Mouse (Mus musculus) neural tube, embryonic 13.5 days (tissue): ENCODE results near the gene Cers6. TPM values are rescaled to one million over a fixed set of nuclear protein-coding genes. Genes with fewer than 3 reads are reported as not detected.

Experiments
- ATAC-seq: fragments of 200-750 bp; cut with Nextera tagmentation; 2 replicates; pipeline ENCODE4 v1.8.0; 2017; ENCODE audit warnings: low read depth, mild to moderate bottlenecking, moderate TSS enrichment, moderate library complexity
- H3K27ac ChIP-seq: fragments of 300-500 bp; sonication (generic); replicated peaks from 2 replicates; pipeline ENCODE4 v1.5.1; 2015; ENCODE audit warnings: moderate library complexity, mild to moderate bottlenecking, inconsistent platforms
- H3K27me3 ChIP-seq: fragments of 300-500 bp; sonication (generic); 2 replicates; pipeline ENCODE4 v1.6.1; 2015; ENCODE audit warnings: mild to moderate bottlenecking, inconsistent platforms
- H3K36me3 ChIP-seq: fragments of 300-500 bp; sonication (generic); 2 replicates; pipeline ENCODE4 v1.6.1; 2015; ENCODE audit warnings: mild to moderate bottlenecking, inconsistent platforms
- H3K4me1 ChIP-seq: fragments of 300-500 bp; sonication (generic); replicated peaks from 2 replicates; pipeline ENCODE4 v1.6.1; 2015; ENCODE audit warnings: inconsistent platforms
- H3K4me2 ChIP-seq: fragments of 300-500 bp; sonication (generic); 2 replicates; pipeline ENCODE4 v1.6.1; 2015; ENCODE audit warnings: inconsistent platforms, mild to moderate bottlenecking, moderate library complexity
- H3K4me3 ChIP-seq: fragments of 300-500 bp; sonication (generic); 2 replicates; pipeline ENCODE4 v1.5.1; 2015; ENCODE audit warnings: mild to moderate bottlenecking, inconsistent platforms
- H3K9ac ChIP-seq: fragments of 300-500 bp; sonication (generic); 2 replicates; pipeline ENCODE4 v1.6.1; 2015; ENCODE audit warnings: moderate library complexity, mild to moderate bottlenecking, inconsistent platforms
- H3K9me3 ChIP-seq: fragments of 300-500 bp; sonication (generic); 2 replicates; pipeline ENCODE4 v1.6.1; 2016; ENCODE audit warnings: inconsistent platforms
- WGBS: fragments of 180-500 bp; shearing (Covaris S2); methylation state at CpG from one replicate; pipeline ENCODE4 v1.1.7; 2015; 5-methylcytosine and 5-hydroxymethylcytosine counted together
- polyA plus RNA-seq: library from polyadenylated mRNA; unstranded; fragments of >200 nt; fragmentation: Nextera tagmentation; extraction: Ambion mirVana; gene quantifications from 2 replicates; pipeline ENCODE4 v1.2.1, GENCODE M21; 2015

Cers6 gene
- polyA plus RNA-seq, 1 experiment from 2014 or later: 60.3 TPM

DNA sequence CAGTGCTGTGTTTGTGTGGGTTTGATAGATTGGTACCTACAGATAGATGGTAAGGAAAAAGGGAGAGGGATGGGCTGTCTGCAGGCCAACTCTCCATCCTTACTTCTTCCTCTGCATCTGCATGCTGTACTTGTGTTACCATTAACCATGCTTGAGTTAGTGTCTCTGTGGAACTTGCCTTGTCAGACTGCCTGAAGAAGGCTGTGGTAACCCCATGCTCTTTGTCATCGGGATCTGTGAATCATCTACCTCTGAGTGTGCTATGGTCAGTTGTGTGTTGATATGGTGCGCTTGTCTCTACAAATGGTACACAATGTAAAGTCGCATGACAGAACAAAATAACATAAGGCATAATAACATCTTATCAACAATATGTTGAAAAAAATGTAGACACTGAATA, 94.9 kb downstream of the Cers6 start:
- no peak overlapping the region for H3K4me3 ChIP-seq
- H3K36me3 ChIP-seq: peaks cover 10% of the 10 kb centered on the region; the same call in 1 of the 2 replicates
- WGBS: 96% methylated on average over 3 of the region's 3 CpGs
- H3K4me2 ChIP-seq: no peak overlapping the region
- H3K27me3 ChIP-seq: no peaks in the 10 kb centered on the region
- ATAC-seq: no peak
- peaks cover 7% of the 10 kb centered on the region; the same call in 1 of the 2 replicates for H3K9me3 ChIP-seq
- no peak overlapping the region for H3K27ac ChIP-seq
- H3K9ac ChIP-seq: no peak overlapping the region
- peaks cover 13% of the 10 kb centered on the region; the same call in 1 of the 2 replicates for H3K4me1 ChIP-seq

DNA sequence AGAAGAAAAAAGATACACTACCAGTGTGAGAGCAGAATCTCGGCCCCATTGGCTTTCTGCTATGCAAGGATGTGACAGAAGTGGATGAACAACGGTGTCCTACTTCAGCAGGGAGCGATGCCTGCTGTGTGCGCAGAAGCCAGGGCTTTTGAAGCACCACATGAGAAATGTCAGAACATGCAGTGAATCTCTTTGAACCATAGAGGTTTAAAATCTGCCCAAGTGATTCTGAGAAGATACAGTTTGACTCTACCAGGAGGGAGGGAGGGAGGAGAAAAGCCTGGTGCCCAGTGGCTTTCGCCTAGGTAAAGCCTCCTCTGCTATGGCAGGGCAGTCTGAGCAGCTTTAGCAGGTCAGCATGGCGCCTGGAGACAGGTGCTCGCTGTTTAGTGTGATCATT, 96.6 kb downstream of the Cers6 start:
- no peak overlapping the region for H3K9ac ChIP-seq
- no peak for ATAC-seq
- H3K36me3 ChIP-seq: no peaks in the 10 kb centered on the region
- no peaks in the 10 kb centered on the region for H3K9me3 ChIP-seq
- H3K27me3 ChIP-seq: no peaks in the 10 kb centered on the region
- H3K4me3 ChIP-seq: no peak overlapping the region
- no peak overlapping the region for H3K4me2 ChIP-seq
- WGBS: 70% methylated on average over 7 of the region's 7 CpGs
- peaks cover 13% of the 10 kb centered on the region; the same call in 1 of the 2 replicates for H3K4me1 ChIP-seq
- H3K27ac ChIP-seq: no peak overlapping the region

DNA sequence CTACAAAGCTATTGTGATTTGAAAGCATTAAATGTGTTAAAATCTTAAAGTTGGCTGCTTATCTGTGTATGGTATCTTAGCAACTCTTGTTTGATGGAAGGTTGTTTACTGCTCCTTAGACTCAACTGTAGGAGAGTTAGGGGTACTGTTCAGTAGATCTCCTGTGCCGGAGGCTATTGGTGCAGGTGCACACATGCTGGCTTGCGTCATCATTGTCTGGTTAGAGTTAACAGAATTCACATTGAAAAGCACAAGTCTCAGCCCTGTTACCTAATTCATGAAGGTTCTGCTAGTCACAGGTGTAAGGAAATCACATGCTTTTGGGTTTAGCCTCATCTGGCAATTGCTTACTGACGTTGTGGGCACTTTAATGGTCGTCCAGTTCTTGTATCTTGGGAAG, 98.3 kb downstream of the Cers6 start:
- Histone ChIP-seq H3K4me3 (no peak overlapping the region), H3K4me2 (no peak overlapping the region), H3K27ac (no peak overlapping the region), H3K9me3 (no peaks in the 10 kb centered on the region), H3K27me3 (no peaks in the 10 kb centered on the region), H3K36me3 (no peaks in the 10 kb centered on the region), H3K9ac (no peak overlapping the region), H3K4me1 (peaks cover 13% of the 10 kb centered on the region; the same call in 1 of the 2 replicates)
- WGBS: 92% methylated on average over 4 of the region's 4 CpGs
- ATAC-seq: no peak

DNA sequence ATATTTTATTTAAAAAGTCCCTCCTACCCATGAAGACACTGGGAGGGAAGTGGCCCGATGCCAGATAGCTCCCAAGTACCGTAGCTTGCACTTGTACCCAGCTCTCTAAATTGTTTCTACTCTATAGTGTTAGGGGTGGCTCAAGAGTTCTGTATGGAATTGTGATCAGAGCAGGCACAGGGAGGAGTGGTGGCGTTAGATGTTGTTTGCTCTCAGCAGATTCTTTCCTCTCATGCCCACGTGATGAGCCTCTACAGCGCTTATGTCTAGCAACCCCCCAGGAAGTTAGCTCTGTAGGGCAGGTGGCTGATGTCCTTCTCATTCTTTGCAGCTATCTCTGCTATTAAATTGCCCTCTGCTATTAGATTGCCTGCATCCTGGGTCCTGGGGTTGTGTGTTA, 98.8 kb downstream of the Cers6 start:
- no peak overlapping the region for H3K4me3 ChIP-seq
- no peak for ATAC-seq
- peaks cover 13% of the 10 kb centered on the region; the same call in 1 of the 2 replicates for H3K4me1 ChIP-seq
- no peak overlapping the region for H3K27ac ChIP-seq
- no peaks in the 10 kb centered on the region for H3K36me3 ChIP-seq
- H3K27me3 ChIP-seq: no peaks in the 10 kb centered on the region
- H3K4me2 ChIP-seq: no peak overlapping the region
- 93% methylated on average over 5 of the region's 5 CpGs for WGBS
- no peak overlapping the region for H3K9ac ChIP-seq
- no peaks in the 10 kb centered on the region for H3K9me3 ChIP-seq

DNA sequence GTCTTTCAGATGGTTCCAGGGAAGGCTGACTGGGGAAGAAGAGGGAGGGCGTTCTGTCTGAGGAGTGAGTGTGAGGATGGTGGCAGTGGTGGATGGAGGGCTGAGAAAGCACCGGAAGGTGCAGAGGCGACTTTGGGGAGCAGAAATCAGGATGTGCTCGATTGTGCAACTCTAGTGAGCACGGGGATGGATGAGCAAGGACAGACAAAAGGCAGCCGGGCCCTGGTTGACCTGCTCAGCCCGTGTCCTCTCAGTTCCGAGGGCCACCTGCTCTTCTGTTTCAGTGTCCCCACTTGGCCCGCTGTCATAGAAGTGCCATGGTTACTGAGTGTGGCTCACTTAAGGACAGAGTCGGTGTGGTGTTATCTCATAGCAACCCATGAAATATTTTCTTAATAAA, 99.4 kb downstream of the Cers6 start:
- no peaks in the 10 kb centered on the region for H3K36me3 ChIP-seq
- no peak for ATAC-seq
- no peaks in the 10 kb centered on the region for H3K27me3 ChIP-seq
- no peaks in the 10 kb centered on the region for H3K9me3 ChIP-seq
- no peak overlapping the region for H3K4me3 ChIP-seq
- H3K27ac ChIP-seq: no peak overlapping the region
- H3K4me1 ChIP-seq: peaks cover 13% of the 10 kb centered on the region; the same call in 1 of the 2 replicates
- no peak overlapping the region for H3K9ac ChIP-seq
- WGBS: 89% methylated on average over 10 of the region's 10 CpGs
- H3K4me2 ChIP-seq: no peak overlapping the region

DNA sequence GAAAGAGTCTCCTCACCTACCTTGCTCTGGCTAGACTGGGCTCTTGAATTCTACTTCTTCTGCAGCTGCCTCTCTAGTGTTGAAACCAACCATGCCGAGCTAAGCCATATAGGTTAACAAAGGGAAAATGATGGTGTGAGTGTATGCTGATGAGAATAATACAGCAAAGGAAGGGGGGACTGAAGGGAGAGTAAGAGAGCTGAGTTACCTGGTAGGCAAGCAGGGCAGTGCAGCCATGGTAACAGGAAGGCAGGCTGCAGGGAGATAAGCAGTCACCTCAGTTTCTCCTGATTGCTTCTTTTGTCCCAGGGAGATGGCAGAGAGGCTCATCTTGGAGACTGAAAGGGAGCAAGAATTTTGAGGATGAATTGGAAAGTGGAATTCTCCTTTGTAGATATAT, 105.1 kb downstream of the Cers6 start:
- Histone ChIP-seq H3K4me1 (no peaks in the 10 kb centered on the region), H3K27me3 (no peaks in the 10 kb centered on the region), H3K9me3 (0 out of 2 replicates have a peak, but pooled peaks cover 8% of the 10 kb centered on the region), H3K9ac (no peak overlapping the region), H3K36me3 (peaks cover 11% of the 10 kb centered on the region; the same call in 1 of the 2 replicates), H3K27ac (no peak overlapping the region), H3K4me2 (no peak overlapping the region), H3K4me3 (no peak overlapping the region)
- no peak for ATAC-seq
- WGBS: 74% methylated on average over 1 of the region's 1 CpGs

DNA sequence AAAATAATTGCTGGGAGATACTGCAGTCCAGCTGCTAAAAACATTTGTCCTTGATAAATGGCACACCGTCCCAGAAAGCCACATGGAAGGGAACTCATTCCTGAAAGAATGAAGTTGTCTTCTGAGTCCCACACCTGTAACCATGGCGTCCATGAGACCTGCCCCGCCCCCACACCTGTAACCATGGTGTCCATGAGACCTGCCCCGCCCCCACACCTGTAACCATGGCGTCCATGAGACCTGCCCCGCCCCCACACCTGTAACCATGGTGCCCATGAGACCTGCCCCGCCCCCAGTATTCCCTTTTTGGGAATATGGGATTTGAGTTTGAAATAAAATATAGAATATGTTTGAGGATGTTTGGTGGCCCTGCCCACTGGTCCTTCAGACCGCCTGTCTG, 106.8 kb downstream of the Cers6 start:
- H3K27ac ChIP-seq: no peak overlapping the region
- no peak overlapping the region for H3K4me3 ChIP-seq
- H3K4me1 ChIP-seq: no peaks in the 10 kb centered on the region
- no peaks in the 10 kb centered on the region for H3K27me3 ChIP-seq
- ATAC-seq: no peak
- H3K9ac ChIP-seq: no peak overlapping the region
- H3K4me2 ChIP-seq: no peak overlapping the region
- peaks cover 11% of the 10 kb centered on the region; the same call in 1 of the 2 replicates for H3K36me3 ChIP-seq
- 85% methylated on average over 8 of the region's 8 CpGs for WGBS
- H3K9me3 ChIP-seq: 0 out of 2 replicates have a peak, but pooled peaks cover 8% of the 10 kb centered on the region

DNA sequence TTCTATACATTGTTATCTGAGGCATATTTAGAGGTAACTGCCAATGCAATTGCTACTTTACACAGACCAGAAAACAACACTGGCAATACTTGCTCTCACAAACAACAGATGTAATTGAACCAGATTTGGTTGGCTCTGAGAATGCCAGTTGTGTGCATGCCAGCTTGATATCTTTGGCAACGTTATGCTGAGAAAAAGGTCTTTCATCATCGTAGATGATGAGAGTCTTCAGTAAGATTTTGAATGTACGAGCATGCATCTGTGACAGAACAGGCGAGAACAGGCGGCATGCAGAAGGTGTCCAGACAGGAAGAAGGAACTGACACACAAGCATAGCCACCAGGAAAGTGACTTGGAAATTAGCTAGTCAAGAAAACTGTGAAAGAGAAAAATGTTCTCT, 110.6 kb downstream of the Cers6 start:
- Histone ChIP-seq H3K36me3 (peaks cover 11% of the 10 kb centered on the region; the same call in 1 of the 2 replicates), H3K4me1 (peaks cover 6% of the 10 kb centered on the region), H3K9ac (no peak overlapping the region), H3K4me2 (no peak overlapping the region), H3K27ac (no peak overlapping the region), H3K9me3 (0 out of 2 replicates have a peak, but pooled peaks cover 8% of the 10 kb centered on the region), H3K27me3 (no peaks in the 10 kb centered on the region), H3K4me3 (no peak overlapping the region)
- WGBS: 92% methylated on average over 5 of the region's 5 CpGs
- no peak for ATAC-seq

DNA sequence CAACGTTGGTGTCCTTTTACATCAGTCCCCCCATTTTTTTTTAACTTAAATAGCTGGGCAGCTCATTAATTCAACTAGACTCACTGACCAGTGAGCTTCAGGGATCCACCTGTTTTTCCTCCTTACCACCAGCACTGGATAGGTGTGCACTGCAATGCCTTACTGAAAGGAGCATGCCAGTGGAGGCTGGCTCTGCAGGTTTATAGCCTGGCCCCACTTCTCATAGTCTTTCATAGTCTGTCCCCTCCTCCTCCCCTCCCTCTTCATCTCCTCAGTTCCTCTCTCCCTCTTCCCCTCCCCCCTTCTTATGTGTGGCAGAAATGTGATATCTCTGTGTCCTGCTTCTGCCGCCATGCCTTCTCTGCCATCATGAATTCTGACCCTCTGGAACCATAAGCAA, 112.5 kb downstream of the Cers6 start:
- 0 out of 2 replicates have a peak, but pooled peaks cover 8% of the 10 kb centered on the region for H3K9me3 ChIP-seq
- peaks cover 20% of the 10 kb centered on the region for H3K4me1 ChIP-seq
- H3K27ac ChIP-seq: no peak overlapping the region
- H3K9ac ChIP-seq: no peak overlapping the region
- no peaks in the 10 kb centered on the region for H3K27me3 ChIP-seq
- peaks cover 11% of the 10 kb centered on the region; the same call in 1 of the 2 replicates for H3K36me3 ChIP-seq
- ATAC-seq: no peak
- H3K4me2 ChIP-seq: no peak overlapping the region
- WGBS: 93% methylated on average over 2 of the region's 2 CpGs
- no peak overlapping the region for H3K4me3 ChIP-seq

DNA sequence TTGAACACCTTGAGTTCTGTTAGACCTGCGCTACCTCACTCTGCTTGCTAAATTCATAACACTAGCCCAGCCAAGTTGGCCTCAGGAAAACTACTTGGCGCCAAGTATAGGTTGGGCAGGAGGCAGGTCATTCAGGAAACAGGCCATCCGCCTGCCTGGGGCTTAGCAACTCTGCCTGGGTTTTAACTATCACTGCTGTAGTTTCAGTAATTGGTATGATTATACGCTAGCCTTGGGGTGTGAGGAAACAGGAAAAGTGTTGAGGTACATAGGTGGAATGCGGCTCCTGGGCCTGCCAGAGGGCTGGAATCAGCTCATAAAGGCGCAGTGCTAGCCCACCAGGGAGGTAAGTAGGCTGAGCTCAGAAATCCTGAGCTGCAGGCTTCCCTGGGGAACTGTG, 114.0 kb downstream of the Cers6 start:
- no peak overlapping the region for H3K4me2 ChIP-seq
- H3K9ac ChIP-seq: no peak overlapping the region
- H3K4me3 ChIP-seq: no peak overlapping the region
- peaks cover 6% of the 10 kb centered on the region; the same call in 1 of the 2 replicates for H3K36me3 ChIP-seq
- 90% methylated on average over 6 of the region's 6 CpGs for WGBS
- ATAC-seq: no peak
- no peaks in the 10 kb centered on the region for H3K27me3 ChIP-seq
- 0 out of 2 replicates have a peak, but pooled peaks cover 2% of the 10 kb centered on the region for H3K9me3 ChIP-seq
- H3K27ac ChIP-seq: no peak overlapping the region
- peaks cover 22% of the 10 kb centered on the region for H3K4me1 ChIP-seq

DNA sequence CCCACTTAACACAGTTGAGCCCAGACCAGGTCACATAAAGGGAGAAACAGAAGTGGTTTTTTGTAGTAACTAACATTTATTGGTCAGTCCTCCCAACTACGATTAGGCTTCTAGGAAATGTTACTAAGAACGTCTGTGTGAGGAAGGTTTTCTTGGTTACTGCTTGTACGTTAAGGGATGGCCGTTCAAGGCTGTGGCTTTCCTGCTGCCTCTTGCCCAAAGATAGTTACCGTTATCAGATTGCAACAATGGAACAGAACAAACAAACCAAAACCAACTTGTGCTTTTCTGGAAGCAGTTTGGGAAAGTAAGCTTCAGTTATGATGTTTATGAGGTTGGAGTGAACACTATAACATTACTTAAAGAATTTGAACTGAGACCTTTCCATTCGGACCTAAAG, 114.5 kb downstream of the Cers6 start:
- 87% methylated on average over 6 of the region's 6 CpGs for WGBS
- no peak overlapping the region for H3K4me3 ChIP-seq
- H3K4me2 ChIP-seq: no peak overlapping the region
- 0 out of 2 replicates have a peak, but pooled peaks cover under 1% of the 10 kb centered on the region for H3K36me3 ChIP-seq
- H3K4me1 ChIP-seq: peaks cover 22% of the 10 kb centered on the region
- H3K27ac ChIP-seq: no peak overlapping the region
- no peaks in the 10 kb centered on the region for H3K27me3 ChIP-seq
- H3K9ac ChIP-seq: no peak overlapping the region
- no peak for ATAC-seq
- no peaks in the 10 kb centered on the region for H3K9me3 ChIP-seq

DNA sequence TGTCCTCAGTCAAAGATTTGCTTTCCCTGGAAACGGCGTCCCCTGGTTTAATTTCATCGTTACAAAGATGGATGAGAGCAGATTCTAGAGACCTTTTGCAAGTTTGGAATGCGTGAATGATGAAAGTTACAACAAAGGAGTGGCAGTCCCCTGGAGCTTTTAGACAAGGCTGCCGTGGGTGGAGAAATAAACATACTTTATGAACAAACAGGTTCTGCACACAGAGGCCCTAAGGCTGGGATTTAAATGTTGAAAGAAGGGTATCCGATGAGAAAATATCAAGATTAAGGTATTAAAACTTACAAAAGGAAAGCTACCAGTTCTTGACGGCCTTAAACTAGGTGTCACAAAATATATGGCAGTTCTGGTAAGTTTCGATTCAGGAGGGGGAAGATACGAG, 117.0 kb downstream of the Cers6 start:
- H3K4me3 ChIP-seq: no peak overlapping the region
- H3K9me3 ChIP-seq: no peaks in the 10 kb centered on the region
- ATAC-seq: no peak
- H3K36me3 ChIP-seq: no peaks in the 10 kb centered on the region
- H3K9ac ChIP-seq: no peak overlapping the region
- H3K4me1 ChIP-seq: peaks cover 40% of the 10 kb centered on the region
- 44% methylated on average over 9 of the region's 9 CpGs for WGBS
- no peak overlapping the region for H3K27ac ChIP-seq
- no peaks in the 10 kb centered on the region for H3K27me3 ChIP-seq
- no peak overlapping the region for H3K4me2 ChIP-seq
